Mouse (Mus musculus) liver, adult 2 months (tissue): ENCODE data around the gene Faf2.

Experiments used
- CTCF ChIP-seq: fragments of 200-500 bp; IDR thresholded peaks from 2 replicates; pipeline ENCODE4 v1.5.1; 2011; ENCODE audit warnings: low read depth, low read length, control low read depth
- POLR2A ChIP-seq: fragments of 200-500 bp; IDR thresholded peaks from 2 replicates; pipeline ENCODE4 v1.6.1; 2011; ENCODE audit warnings: low read length, control low read depth; ENCODE audit not compliant: insufficient read depth; ENCODE audit errors: extremely low read depth

DNA sequence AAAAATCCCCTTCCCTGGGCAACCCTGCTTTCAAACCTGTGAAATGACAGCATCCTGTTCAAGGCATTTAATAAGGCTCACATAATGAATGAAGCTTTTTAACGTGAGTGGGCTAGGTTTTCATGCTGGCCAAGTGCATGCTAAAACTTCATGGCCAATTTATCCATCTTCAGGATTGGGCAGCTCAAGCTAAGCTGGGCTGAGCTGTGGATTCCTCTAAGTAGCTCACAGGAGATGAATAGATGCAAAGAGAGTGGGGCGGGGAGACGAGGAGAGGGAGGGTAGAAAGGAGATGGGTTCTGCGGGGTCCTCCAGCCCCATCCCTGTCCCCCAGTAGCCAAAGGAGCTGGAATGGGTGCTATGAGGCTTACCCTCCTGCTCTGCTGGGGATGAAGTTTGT lies 17.4 kb upstream of the Faf2 start:
- TF ChIP-seq POLR2A (no peak), CTCF (no peak)
